Mouse (Mus musculus): ENCODE results near the gene Ghrl. TPM values are rescaled to one million over a fixed set of nuclear protein-coding genes. Genes with fewer than 3 reads are reported as not detected.
A peak's percentile ranks its signal among the peaks of the same experiment; 100 is the strongest.

The Ghrl gene
- total RNA-seq (2014; rRNA removed) = not detected in 2 replicates
- 0.28 and 0.51 TPM in 2 replicates for polyA plus RNA-seq (2015; fragmentation: Nextera tagmentation; extraction: Ambion mirVana)

GRCm38 (mm10) chr6:113719878-113720277, at the start of gene Ghrl:
Ghrl (minus strand) TSS chr6:113719880.
- WGBS = 87% methylated on average over 3 of the region's 3 CpGs
- no peak for TF ChIP-seq CTCF (IDR thresholded peaks at IDR 0.05; ENCODE audit: low read depth)
- peaks cover 51% of the 10 kb centered on the region for H3K36me3 ChIP-seq (ENCODE audit: insufficient read depth, low read length)
- no peaks in the 10 kb centered on the region for H3K27me3 ChIP-seq (ENCODE audit: insufficient read depth, low read length)
- no peak for DNase-seq (ENCODE audit: low spot score)
- no peak within 1 kb of the TSS for H3K9ac ChIP-seq (replicated peaks; ENCODE audit: low read length)
- no peaks in the 10 kb centered on the region for H3K4me1 ChIP-seq (ENCODE audit: insufficient read depth, low read length)
- H3K4me2 ChIP-seq (ENCODE audit: low read depth, low read length) = no peak within 1 kb of the TSS
- no peak within 1 kb of the TSS for H3K27ac ChIP-seq
- H3K9me3 ChIP-seq (ENCODE audit: low read length) = no peaks in the 10 kb centered on the region
- no peak within 1 kb of the TSS for H3K4me3 ChIP-seq (ENCODE audit: low read length)
- no peak for ATAC-seq

- Histone ChIP-seq H3K4me3 (ENCODE audit: low read length) (no peak overlapping the region), H3K4me2 (ENCODE audit: low read depth, low read length) (no peak overlapping the region), H3K4me1 (ENCODE audit: insufficient read depth, low read length) (no peaks in the 10 kb centered on the region), H3K27me3 (ENCODE audit: insufficient read depth, low read length) (no peaks in the 10 kb centered on the region), H3K36me3 (ENCODE audit: insufficient read depth, low read length) (peaks cover 23% of the 10 kb centered on the region; the same call in 1 of the 2 replicates), H3K9me3 (ENCODE audit: low read length) (no peaks in the 10 kb centered on the region), H3K9ac (replicated peaks; ENCODE audit: low read length) (no peak overlapping the region), H3K27ac (no peak overlapping the region)
- no peak for TF ChIP-seq CTCF (IDR thresholded peaks at IDR 0.05; ENCODE audit: low read depth)
- ATAC-seq = no peak
- 61% methylated on average over 11 of the region's 11 CpGs for WGBS
- DNase-seq (ENCODE audit: low spot score) = peak; percentile 19
Observed at GRCm38 (mm10) chr6:113768804-113769203, 49.1 kb upstream of the Ghrl start.

- Histone ChIP-seq H3K9ac (replicated peaks; ENCODE audit: low read length) (no peak overlapping the region), H3K4me2 (ENCODE audit: low read depth, low read length) (no peak overlapping the region), H3K36me3 (ENCODE audit: insufficient read depth, low read length) (peaks cover 33% of the 10 kb centered on the region), H3K4me1 (ENCODE audit: insufficient read depth, low read length) (no peaks in the 10 kb centered on the region), H3K27me3 (ENCODE audit: insufficient read depth, low read length) (no peaks in the 10 kb centered on the region), H3K27ac (no peak overlapping the region), H3K9me3 (ENCODE audit: low read length) (no peaks in the 10 kb centered on the region), H3K4me3 (ENCODE audit: low read length) (no peak overlapping the region)
- peak; percentile 66 for ATAC-seq
- peak; percentile 87 for DNase-seq (ENCODE audit: low spot score)
- 27% methylated on average over 7 of the region's 7 CpGs for WGBS
- peak; percentile 95 for TF ChIP-seq CTCF (IDR thresholded peaks at IDR 0.05; ENCODE audit: low read depth)
Observed at GRCm38 (mm10) chr6:113761644-113762043, 42.0 kb upstream of the Ghrl start.

- no peak overlapping the region for H3K4me2 ChIP-seq (ENCODE audit: low read depth, low read length)
- H3K9me3 ChIP-seq (ENCODE audit: low read length) = no peaks in the 10 kb centered on the region
- H3K4me1 ChIP-seq (ENCODE audit: insufficient read depth, low read length) = no peaks in the 10 kb centered on the region
- H3K4me3 ChIP-seq (ENCODE audit: low read length) = no peak overlapping the region
- H3K27ac ChIP-seq = no peak overlapping the region
- DNase-seq (ENCODE audit: low spot score) (no peak), ATAC-seq (no peak)
- WGBS = 63% methylated on average over 17 of the region's 17 CpGs
- no peak for TF ChIP-seq CTCF (IDR thresholded peaks at IDR 0.05; ENCODE audit: low read depth)
- no peak overlapping the region for H3K9ac ChIP-seq (replicated peaks; ENCODE audit: low read length)
- H3K27me3 ChIP-seq (ENCODE audit: insufficient read depth, low read length) = no peaks in the 10 kb centered on the region
- H3K36me3 ChIP-seq (ENCODE audit: insufficient read depth, low read length) = peaks cover 28% of the 10 kb centered on the region
Observed at GRCm38 (mm10) chr6:113749119-113749685, 29.5 kb upstream of the Ghrl start.

- TF ChIP-seq CTCF (IDR thresholded peaks at IDR 0.05; ENCODE audit: low read depth) = no peak
- H3K9ac ChIP-seq (replicated peaks; ENCODE audit: low read length) = no peak overlapping the region
- no peaks in the 10 kb centered on the region for H3K27me3 ChIP-seq (ENCODE audit: insufficient read depth, low read length)
- H3K27ac ChIP-seq = no peak overlapping the region
- ATAC-seq (no peak), DNase-seq (ENCODE audit: low spot score) (no peak)
- WGBS = 39% methylated on average over 26 of the region's 26 CpGs
- no peaks in the 10 kb centered on the region for H3K9me3 ChIP-seq (ENCODE audit: low read length)
- no peak overlapping the region for H3K4me3 ChIP-seq (ENCODE audit: low read length)
- H3K36me3 ChIP-seq (ENCODE audit: insufficient read depth, low read length) = peaks cover 22% of the 10 kb centered on the region
- H3K4me2 ChIP-seq (ENCODE audit: low read depth, low read length) = no peak overlapping the region
- H3K4me1 ChIP-seq (ENCODE audit: insufficient read depth, low read length) = no peaks in the 10 kb centered on the region
Observed at GRCm38 (mm10) chr6:113748351-113748750, 28.7 kb upstream of the Ghrl start.

- H3K9me3 ChIP-seq (ENCODE audit: low read length) = no peaks in the 10 kb centered on the region
- H3K27me3 ChIP-seq (ENCODE audit: insufficient read depth, low read length) = no peaks in the 10 kb centered on the region
- no peak for TF ChIP-seq CTCF (IDR thresholded peaks at IDR 0.05; ENCODE audit: low read depth)
- DNase-seq (ENCODE audit: low spot score) (no peak), ATAC-seq (no peak)
- no peak overlapping the region for H3K27ac ChIP-seq
- no peaks in the 10 kb centered on the region for H3K4me1 ChIP-seq (ENCODE audit: insufficient read depth, low read length)
- peaks cover 21% of the 10 kb centered on the region for H3K36me3 ChIP-seq (ENCODE audit: insufficient read depth, low read length)
- 84% methylated on average over 14 of the region's 14 CpGs for WGBS
- H3K9ac ChIP-seq (replicated peaks; ENCODE audit: low read length) = no peak overlapping the region
- no peak overlapping the region for H3K4me3 ChIP-seq (ENCODE audit: low read length)
- no peak overlapping the region for H3K4me2 ChIP-seq (ENCODE audit: low read depth, low read length)
Observed at GRCm38 (mm10) chr6:113747284-113747683, 27.6 kb upstream of the Ghrl start.

- Histone ChIP-seq H3K27ac (no peak overlapping the region), H3K4me3 (ENCODE audit: low read length) (no peak overlapping the region), H3K4me1 (ENCODE audit: insufficient read depth, low read length) (no peaks in the 10 kb centered on the region), H3K9ac (replicated peaks; ENCODE audit: low read length) (no peak overlapping the region), H3K4me2 (ENCODE audit: low read depth, low read length) (no peak overlapping the region), H3K9me3 (ENCODE audit: low read length) (no peaks in the 10 kb centered on the region), H3K27me3 (ENCODE audit: insufficient read depth, low read length) (no peaks in the 10 kb centered on the region), H3K36me3 (ENCODE audit: insufficient read depth, low read length) (peaks cover 11% of the 10 kb centered on the region)
- ATAC-seq (no peak), DNase-seq (ENCODE audit: low spot score) (no peak)
- TF ChIP-seq CTCF (IDR thresholded peaks at IDR 0.05; ENCODE audit: low read depth) = no peak
Observed at GRCm38 (mm10) chr6:113745117-113745516, 25.4 kb upstream of the Ghrl start.
